Mouse (Mus musculus) spleen, adult 2 months (tissue): ENCODE data around the gene Cfap20. TPM values are rescaled to one million over a fixed set of nuclear protein-coding genes. Genes with fewer than 3 reads are reported as not detected.

Experiments
- DNase-seq, 2 experiments: peaks; one replicate each; pipeline versions ENCODE4 v3.0.0 to v3.0.0-alpha.2; 2012 to 2021; ENCODE audit warnings: low spot score in 2 of 2, low read depth in 1 of 2
- H3K27ac ChIP-seq: fragments of 200-500 bp; 2 replicates; pipeline ENCODE4 v1.5.1; 2012; ENCODE audit warnings: low read length, inconsistent platforms; ENCODE audit not compliant: insufficient read depth
- H3K27me3 ChIP-seq: fragments of 200-500 bp; 2 replicates; pipeline ENCODE4 v1.6.1; 2012; ENCODE audit warnings: mild to moderate bottlenecking, moderate library complexity, low read length, inconsistent platforms; ENCODE audit not compliant: control insufficient read depth, insufficient read depth
- H3K36me3 ChIP-seq: fragments of 200-500 bp; 2 replicates; pipeline ENCODE4 v1.6.1; 2012; ENCODE audit warnings: mild to moderate bottlenecking, low read length, inconsistent platforms; ENCODE audit not compliant: control insufficient read depth, insufficient read depth
- H3K4me1 ChIP-seq: fragments of 200-500 bp; 2 replicates; pipeline ENCODE4 v1.6.1; 2011; ENCODE audit warnings: inconsistent platforms; ENCODE audit not compliant: control insufficient read depth, insufficient read depth, insufficient read length
- H3K4me3 ChIP-seq: fragments of 200-500 bp; 2 replicates; pipeline ENCODE4 v1.5.1; 2011; ENCODE audit warnings: mild to moderate bottlenecking, inconsistent platforms; ENCODE audit not compliant: insufficient read depth, insufficient read length; ENCODE audit errors: extremely low read depth
- CTCF ChIP-seq: fragments of 200-500 bp; IDR thresholded peaks from 2 replicates; pipeline ENCODE4 v1.5.1; 2011; ENCODE audit warnings: mild to moderate bottlenecking, inconsistent platforms; ENCODE audit not compliant: insufficient read depth, insufficient read length, insufficient replicate concordance; ENCODE audit errors: extremely low read depth
- POLR2A ChIP-seq: fragments of 200-500 bp; IDR thresholded peaks from 2 replicates; pipeline ENCODE4 v1.6.1; 2011; ENCODE audit warnings: low read depth, low read length, inconsistent platforms
- WGBS: fragments of 180-500 bp; shearing (Covaris S2); methylation state at CpG from one replicate; pipeline ENCODE4 v1.1.7; 2018; 5-methylcytosine and 5-hydroxymethylcytosine counted together
- polyA plus RNA-seq: library from polyadenylated mRNA; depleted of rRNA; stranded (reverse); fragments of >200 nt; gene quantifications from 2 replicates; pipeline ENCODE4 v1.2.3, GENCODE M21; 2012

The Cfap20 gene
- polyA plus RNA-seq, 1 experiment = 21.7 TPM

- 85% methylated on average over 4 of the region's 4 CpGs for WGBS
Measured at GRCm38 (mm10) chr8:95445042-95445441, 10.4 kb upstream of the Cfap20 start.

GRCm38 (mm10) chr8:95441491-95442039, 6.9 kb upstream of the Cfap20 start:
- Histone ChIP-seq H3K36me3 (no peaks in the 10 kb centered on the region), H3K27ac (no peak overlapping the region), H3K27me3 (no peaks in the 10 kb centered on the region), H3K4me3 (no peak overlapping the region), H3K4me1 (no peaks in the 10 kb centered on the region)
- TF ChIP-seq POLR2A (no peak), CTCF (no peak)
- WGBS = 58% methylated on average over 5 of the region's 5 CpGs
- no peak for DNase-seq

More at GRCm38 (mm10) chr8:95445042-95445441, 10.4 kb upstream of the Cfap20 start:
- H3K4me1 ChIP-seq = no peaks in the 10 kb centered on the region
- TF ChIP-seq POLR2A (no peak), CTCF (no peak)
- H3K4me3 ChIP-seq = no peak overlapping the region
- H3K27ac ChIP-seq = no peak overlapping the region
- no peak for DNase-seq
- 0 out of 2 replicates have a peak, but pooled peaks cover 1% of the 10 kb centered on the region for H3K36me3 ChIP-seq
- no peaks in the 10 kb centered on the region for H3K27me3 ChIP-seq

GRCm38 (mm10) chr8:95440168-95440709, 5.6 kb upstream of the Cfap20 start:
- H3K4me3 ChIP-seq = no peak overlapping the region
- H3K4me1 ChIP-seq = no peaks in the 10 kb centered on the region
- no peak for TF ChIP-seq POLR2A
- no peak for TF ChIP-seq CTCF

GRCm38 (mm10) chr8:95439421-95439820, 4.8 kb upstream of the Cfap20 start:
- no peak for DNase-seq
- H3K36me3 ChIP-seq = no peaks in the 10 kb centered on the region
- TF ChIP-seq CTCF = no peak
- TF ChIP-seq POLR2A = no peak
- no peaks in the 10 kb centered on the region for H3K4me1 ChIP-seq
- no peak overlapping the region for H3K4me3 ChIP-seq
- H3K27me3 ChIP-seq = no peaks in the 10 kb centered on the region
- H3K27ac ChIP-seq = no peak overlapping the region
- WGBS = 95% methylated on average over 2 of the region's 2 CpGs

More at GRCm38 (mm10) chr8:95440168-95440709, 5.6 kb upstream of the Cfap20 start:
- no peaks in the 10 kb centered on the region for H3K36me3 ChIP-seq
- WGBS = 86% methylated on average over 5 of the region's 5 CpGs
- no peak overlapping the region for H3K27ac ChIP-seq
- no peaks in the 10 kb centered on the region for H3K27me3 ChIP-seq
- no peak for DNase-seq

- no peak for DNase-seq
- Histone ChIP-seq H3K4me3 (no peak overlapping the region), H3K36me3 (no peaks in the 10 kb centered on the region), H3K4me1 (no peaks in the 10 kb centered on the region; the same call in 1 of the 2 replicates), H3K27ac (no peak overlapping the region), H3K27me3 (no peaks in the 10 kb centered on the region)
- 55% methylated on average over 5 of the region's 5 CpGs for WGBS
- TF ChIP-seq POLR2A (no peak), CTCF (no peak)
Measured at GRCm38 (mm10) chr8:95437341-95437992, 2.8 kb upstream of the Cfap20 start.

GRCm38 (mm10) chr8:95435930-95436329, 1.3 kb upstream of the Cfap20 start:
- Histone ChIP-seq H3K36me3 (no peaks in the 10 kb centered on the region), H3K4me3 (no peak overlapping the region), H3K27ac (no peak overlapping the region), H3K27me3 (no peaks in the 10 kb centered on the region), H3K4me1 (no peaks in the 10 kb centered on the region; the same call in 1 of the 2 replicates)
- TF ChIP-seq POLR2A = no peak
- no peak for TF ChIP-seq CTCF
- 87% methylated on average over 3 of the region's 3 CpGs for WGBS
- DNase-seq = no peak

GRCm38 (mm10) chr8:95435471-95435870, 802 bp upstream of the Cfap20 start:
- DNase-seq = no peak
- Histone ChIP-seq H3K27me3 (no peaks in the 10 kb centered on the region), H3K36me3 (no peaks in the 10 kb centered on the region), H3K4me3 (no peak overlapping the region), H3K27ac (no peak overlapping the region), H3K4me1 (no peaks in the 10 kb centered on the region; the same call in 1 of the 2 replicates)
- no peak for TF ChIP-seq POLR2A
- no peak for TF ChIP-seq CTCF
- WGBS = 94% methylated on average over 9 of the region's 9 CpGs
